Mouse (Mus musculus) left cerebral cortex, adult 6 months (tissue): ENCODE results near the gene Sacm1l. TPM values are rescaled to one million over a fixed set of nuclear protein-coding genes. Genes with fewer than 3 reads are reported as not detected.

Experiments
- long read RNA-seq, 2 experiments: library from polyadenylated mRNA; unstranded; transcript quantifications; one replicate each; pipeline ENCODE4 v2.0.0; 2019 to 2020
- polyA plus RNA-seq: library from polyadenylated mRNA; unstranded; fragments of <200 nt; fragmentation: Nextera tagmentation; gene quantifications from 2 replicates; pipeline ENCODE4 v1.2.3, GENCODE M21; 2021

The Sacm1l gene
- 34.6 and 35.7 TPM in 2 replicates for polyA plus RNA-seq
- long read RNA-seq, experiment 1, transcript Sacm1l-201 (20 exons, 3,558 nt) = major isoform, 428 of 498 reads
- long read RNA-seq, experiment 1, partial matches to known transcripts = 41 of 498 reads
- long read RNA-seq, experiment 1, other reads (novel, unspliced or antisense) = 27 of 498 reads
- long read RNA-seq, experiment 2, transcript Sacm1l-201 (20 exons, 3,558 nt) = major isoform, 15 of 40 reads
- long read RNA-seq, experiment 2, partial matches to known transcripts = 14 of 40 reads
- long read RNA-seq, experiment 2, other reads (novel, unspliced or antisense) = 10 of 40 reads

DNA sequence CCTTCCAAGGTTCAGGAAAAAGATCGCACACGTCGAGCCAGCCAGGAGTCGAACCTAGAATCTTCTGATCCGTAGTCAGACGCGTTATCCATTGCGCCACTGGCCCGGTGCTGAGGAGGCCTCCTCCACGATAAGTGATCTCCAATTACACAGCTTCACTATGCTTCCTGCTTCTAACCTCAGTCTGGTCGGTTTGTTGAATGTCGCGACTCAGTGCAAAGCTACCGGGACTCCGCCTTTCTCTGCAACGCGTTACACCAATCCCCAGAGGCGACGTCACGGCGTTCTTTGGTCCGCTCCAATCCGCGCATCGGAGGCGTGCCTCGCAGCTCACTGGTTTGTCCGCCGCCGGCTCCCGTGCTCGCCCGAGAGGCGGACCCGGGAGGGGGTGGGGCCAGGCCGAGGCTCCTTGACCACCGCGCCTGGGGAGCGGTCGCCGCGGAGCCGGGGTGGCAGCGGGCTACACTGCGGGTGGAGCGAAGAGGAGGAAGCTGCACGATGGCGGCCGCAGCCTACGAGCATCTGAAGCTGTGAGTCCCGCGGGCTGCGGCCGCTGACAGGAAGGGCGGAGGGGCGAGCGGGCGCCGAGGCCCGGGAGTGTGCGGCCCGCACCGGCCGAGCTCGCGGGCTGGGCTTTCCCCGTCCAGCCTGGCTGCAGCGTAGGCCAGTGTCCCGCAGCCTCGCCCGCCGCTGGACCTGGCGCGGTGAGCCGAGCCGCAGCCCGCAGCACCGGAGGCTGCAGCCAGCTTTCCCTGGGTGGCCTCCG, at the start of gene Sacm1l:
Sacm1l (plus strand) TSS at position 368 of the 766 bp plus-strand sequence.

DNA sequence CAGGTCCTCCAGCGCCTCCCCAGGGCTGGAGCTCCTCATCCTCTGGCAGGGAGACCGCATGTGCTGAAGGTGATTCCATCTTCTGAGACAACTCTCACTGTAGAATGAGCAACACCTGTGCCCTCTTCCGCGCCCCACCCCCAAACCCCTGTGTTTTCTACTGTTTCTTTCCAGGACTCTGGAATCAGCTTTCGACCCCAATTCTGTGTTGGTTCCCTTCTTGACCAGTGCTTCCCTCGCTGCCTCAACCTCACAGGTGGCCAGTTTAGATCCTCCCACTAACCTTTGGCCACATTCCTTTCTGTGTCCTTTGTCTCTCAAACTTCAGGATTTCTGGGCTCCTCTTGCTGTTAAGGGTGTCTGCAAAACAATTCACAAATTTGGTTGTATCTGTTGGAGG, 102.7 kb downstream of the Sacm1l start, which contains the start of gene Slc6a20b:
Slc6a20b (minus strand) TSS at position 285 of the 400 bp plus-strand sequence.

Other genes with a start within 250 kb of the Sacm1l start
- 124 and 357 TPM in 2 replicates for gene Lars2, start 162.8 kb upstream of the Sacm1l start, polyA plus RNA-seq
- 4.0 and 4.1 TPM in 2 replicates for gene Limd1, start 51.1 kb upstream of the Sacm1l start, polyA plus RNA-seq
- 0.06 and 0.07 TPM in 2 replicates for gene Slc6a20b, start 102.8 kb downstream of the Sacm1l start, polyA plus RNA-seq
- 0.05 and 0.19 TPM in 2 replicates for gene Ccr9, start 148.7 kb downstream of the Sacm1l start, polyA plus RNA-seq
- 8.5 and 10.5 TPM in 2 replicates for gene Slc6a20a, start 149.1 kb downstream of the Sacm1l start, polyA plus RNA-seq
- 44.4 and 44.5 TPM in 2 replicates for gene Lztfl1, start 187.9 kb downstream of the Sacm1l start, polyA plus RNA-seq